Mouse (Mus musculus) layer of hippocampus, adult 18-20 months (tissue): ENCODE data around the gene Sema4f. TPM values are rescaled to one million over a fixed set of nuclear protein-coding genes. Genes with fewer than 3 reads are reported as not detected.
A peak's percentile ranks its signal among the peaks of the same experiment; 100 is the strongest.

Experiments
- DNase-seq, 2 experiments: peaks; one replicate each; pipeline ENCODE4 v3.0.0; 2022; ENCODE audit warnings: low spot score in 2 of 2
- long read RNA-seq: library from polyadenylated mRNA; stranded (forward); transcript quantifications from one replicate; pipeline ENCODE4 v2.0.0, GENCODE M21; 2021
- total RNA-seq, 2 experiments: library from RNA; stranded (reverse); gene quantifications; 2 replicates each; pipeline ENCODE4 v1.2.3; 2021

The Sema4f gene
- 10 to 100 TPM; 40.1 to 40.8 TPM for total RNA-seq
- long read RNA-seq, full-length matches to known transcripts: 74 of 96 reads
- long read RNA-seq, partial matches to known transcripts: 4 of 96 reads
- long read RNA-seq, other reads (novel, unspliced or antisense): 18 of 96 reads

GRCm38 (mm10) chr6:82939167-82939912, at the start of gene Sema4f:
Gene Sema4f, minus strand, starts transcription at chr6:82939769.
- DNase-seq: peak; percentile 72 to 84

- no peak for DNase-seq
These were observed 47.9 kb upstream of the Sema4f start for GRCm38 (mm10) chr6:82987411-82987971.

DNA sequence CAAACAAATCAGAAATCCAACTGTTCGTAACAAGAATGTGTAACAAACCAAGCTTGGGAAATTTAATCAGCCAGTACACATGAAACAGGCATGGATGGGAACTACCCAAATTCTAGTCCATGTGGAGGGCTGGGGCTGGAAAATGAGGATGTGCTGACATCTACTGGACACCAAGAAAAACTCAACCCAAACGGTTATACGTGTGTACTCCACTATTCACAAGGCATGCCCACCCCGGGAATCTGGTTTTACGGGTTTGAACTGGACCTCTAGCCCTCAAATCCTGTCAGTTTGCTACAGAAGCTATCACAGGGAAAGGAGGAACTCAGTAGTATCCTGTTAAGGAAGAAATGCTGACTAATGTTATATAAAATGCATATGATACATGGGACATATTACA, 31.5 kb upstream of the Sema4f start:
- peak; percentile 37 to 74 for DNase-seq

GRCm38 (mm10) chr6:82969249-82970084, 29.9 kb upstream of the Sema4f start:
- DNase-seq: no peak

DNA sequence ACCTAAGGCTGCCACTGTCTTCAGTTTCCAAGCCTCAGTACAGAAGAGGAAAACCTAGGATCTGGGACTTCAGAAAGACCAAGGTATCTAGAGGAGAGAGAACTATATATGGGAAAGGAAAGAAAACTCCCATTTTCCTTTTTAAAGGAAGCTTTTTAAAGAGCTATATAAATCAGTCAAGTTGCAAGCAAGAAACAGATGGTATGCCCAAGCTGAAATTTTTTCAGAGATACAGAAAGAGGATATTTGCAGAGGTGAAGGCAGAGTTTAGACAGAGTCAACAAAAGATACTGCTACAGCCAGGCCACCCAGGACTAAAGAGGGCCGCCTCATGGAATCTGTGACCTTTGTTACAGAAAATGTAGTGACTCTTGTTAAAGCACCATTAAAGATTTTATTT, 22.1 kb upstream of the Sema4f start:
- DNase-seq: no peak

DNA sequence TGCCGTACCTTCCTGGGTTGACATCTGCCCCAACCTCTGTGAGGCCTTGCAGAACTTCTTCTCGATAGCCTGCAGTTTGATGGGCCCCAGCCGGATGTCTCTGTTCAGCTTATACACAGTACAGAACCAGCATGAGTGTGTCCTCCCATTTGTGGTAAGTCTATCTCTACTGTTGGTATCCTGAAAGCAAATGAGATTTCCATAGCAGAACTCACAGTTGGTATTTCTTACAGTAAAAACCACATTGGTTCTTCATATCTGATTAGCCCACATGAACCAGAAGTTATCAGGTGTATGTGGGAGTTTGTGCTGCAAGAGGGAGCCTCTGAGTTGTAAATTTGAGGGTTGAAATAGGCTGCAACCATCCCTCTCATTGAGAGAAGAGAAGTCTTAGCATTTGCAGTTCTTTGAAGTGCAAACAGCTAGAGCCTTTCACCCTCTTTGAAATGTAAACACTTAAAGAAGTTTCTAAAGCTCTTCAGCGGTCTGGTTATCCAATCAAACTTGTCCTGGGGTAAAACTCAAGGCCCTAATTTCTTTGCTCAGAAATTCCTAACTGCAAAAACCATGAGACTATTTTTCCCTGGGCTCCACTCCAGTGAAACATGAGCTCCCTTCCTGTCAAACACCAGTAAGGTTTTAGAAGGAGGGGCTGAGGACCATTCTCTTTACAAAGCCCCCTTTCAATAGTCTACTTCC, 17.1 kb upstream of the Sema4f start:
- no peak for DNase-seq

- no peak for DNase-seq
These were observed 7.1 kb upstream of the Sema4f start, which contains the start of gene M1ap for GRCm38 (mm10) chr6:82946651-82947050. Gene M1ap, plus strand, starts transcription at chr6:82946902.

GRCm38 (mm10) chr6:82945750-82946149, 6.2 kb upstream of the Sema4f start:
- no peak for DNase-seq

GRCm38 (mm10) chr6:82940765-82941164, 1.2 kb upstream of the Sema4f start:
- DNase-seq: no peak

DNA sequence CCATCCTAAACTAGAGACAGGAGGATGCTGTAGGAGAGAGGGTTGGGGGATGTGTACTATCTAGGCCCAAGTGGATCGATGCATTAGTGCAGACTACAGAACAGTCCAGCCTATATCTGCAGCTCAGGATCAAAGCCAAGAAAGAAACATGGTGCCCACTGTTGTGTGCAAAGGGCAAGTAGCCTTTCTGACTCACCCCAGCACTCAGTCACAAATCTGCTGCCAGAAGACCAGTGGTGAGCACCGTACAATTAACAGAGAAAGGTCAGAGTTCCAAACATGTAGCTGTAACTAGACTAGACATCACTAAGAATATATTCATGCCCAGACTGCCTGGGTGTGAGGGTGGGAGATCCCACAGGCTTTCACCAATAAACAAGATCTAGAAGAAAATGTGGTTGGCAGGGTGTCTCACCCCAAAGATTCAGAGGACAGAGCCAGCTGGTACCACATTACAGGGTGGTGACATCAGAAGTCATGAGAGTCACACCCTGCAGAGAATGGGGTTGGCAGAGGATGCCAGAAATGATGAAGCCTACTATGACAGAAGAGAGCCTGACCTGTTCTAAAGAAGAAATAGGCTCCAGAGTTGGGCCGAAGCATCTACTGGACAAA, 4.8 kb downstream of the Sema4f start:
- DNase-seq: no peak

DNA sequence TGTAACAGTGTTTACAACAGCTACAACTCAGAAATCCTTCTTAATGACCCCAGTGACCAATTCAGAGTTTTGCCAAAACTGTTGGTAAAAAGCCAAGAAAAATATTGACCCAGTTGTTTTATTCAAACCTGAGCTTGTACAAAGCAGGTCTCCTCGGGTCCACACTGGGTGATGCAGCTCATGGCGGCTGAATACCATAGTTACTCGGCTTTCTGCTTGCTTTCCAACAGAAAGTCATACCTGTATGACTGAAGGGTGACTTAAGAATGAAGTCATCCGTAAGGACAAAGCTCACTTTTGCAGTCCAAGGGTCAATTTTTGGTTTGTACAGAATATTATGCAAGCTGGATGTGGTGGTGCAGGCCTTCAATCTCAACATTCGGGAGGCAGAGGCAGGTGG, 12.0 kb downstream of the Sema4f start:
- DNase-seq: no peak

DNA sequence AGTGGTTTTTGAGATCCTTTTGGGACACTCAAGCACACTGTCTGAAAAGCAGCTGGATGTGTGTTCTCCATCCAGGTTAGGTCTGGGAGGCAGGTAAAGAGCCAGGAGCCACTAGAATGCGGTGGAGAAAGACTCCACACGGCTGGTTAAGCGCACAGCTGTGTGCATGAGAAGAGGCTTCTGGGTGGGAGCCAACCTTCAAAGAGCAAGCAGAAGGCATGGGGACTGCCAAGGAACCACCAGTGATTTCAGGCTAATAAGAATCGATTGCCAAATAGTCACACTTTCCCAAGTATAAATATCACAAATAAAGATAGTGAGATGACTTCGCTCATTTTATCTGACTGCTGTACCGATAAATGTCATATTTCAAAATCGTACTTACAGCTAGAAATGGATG, 13.0 kb downstream of the Sema4f start:
- DNase-seq: peak in 1 of 2 experiments; percentile 55

DNA sequence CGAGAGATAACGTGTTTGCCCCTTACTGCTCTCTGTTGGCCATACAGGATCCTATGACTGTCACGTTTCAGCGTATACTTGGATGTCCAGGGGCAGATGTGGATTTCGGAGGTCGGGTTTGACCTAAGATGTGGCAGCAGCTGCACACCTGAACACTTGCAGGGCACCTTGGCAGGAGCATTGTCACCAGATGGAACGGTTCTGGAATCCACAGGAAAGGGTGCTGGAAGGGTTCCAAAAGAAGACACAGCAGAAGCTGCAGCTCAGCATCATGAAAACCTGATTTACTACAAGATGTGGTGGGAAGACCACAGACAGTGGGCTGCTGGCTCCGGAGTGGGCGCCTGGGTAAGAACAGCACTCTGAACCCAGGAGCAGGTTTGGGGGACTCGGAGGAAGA, 13.5 kb downstream of the Sema4f start:
- DNase-seq: no peak

DNA sequence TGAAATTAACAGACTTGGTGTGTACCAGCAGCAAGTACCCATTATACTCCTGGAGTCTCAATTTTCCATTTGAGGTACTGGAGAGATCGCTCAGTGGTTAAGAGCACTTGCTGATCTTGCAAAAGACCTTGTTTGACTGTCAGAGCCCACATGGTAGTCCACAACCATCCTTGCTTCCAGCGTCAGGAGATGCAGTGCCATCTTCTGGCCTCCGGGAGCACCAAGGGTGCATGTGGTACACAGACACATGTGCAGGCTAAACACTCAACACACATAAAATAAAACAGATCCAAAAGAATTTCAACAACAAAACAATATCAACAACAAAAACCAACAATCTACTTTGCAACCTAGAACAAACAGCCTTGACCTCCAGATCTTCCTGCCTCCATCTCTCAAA, 14.6 kb downstream of the Sema4f start:
- no peak for DNase-seq

DNA sequence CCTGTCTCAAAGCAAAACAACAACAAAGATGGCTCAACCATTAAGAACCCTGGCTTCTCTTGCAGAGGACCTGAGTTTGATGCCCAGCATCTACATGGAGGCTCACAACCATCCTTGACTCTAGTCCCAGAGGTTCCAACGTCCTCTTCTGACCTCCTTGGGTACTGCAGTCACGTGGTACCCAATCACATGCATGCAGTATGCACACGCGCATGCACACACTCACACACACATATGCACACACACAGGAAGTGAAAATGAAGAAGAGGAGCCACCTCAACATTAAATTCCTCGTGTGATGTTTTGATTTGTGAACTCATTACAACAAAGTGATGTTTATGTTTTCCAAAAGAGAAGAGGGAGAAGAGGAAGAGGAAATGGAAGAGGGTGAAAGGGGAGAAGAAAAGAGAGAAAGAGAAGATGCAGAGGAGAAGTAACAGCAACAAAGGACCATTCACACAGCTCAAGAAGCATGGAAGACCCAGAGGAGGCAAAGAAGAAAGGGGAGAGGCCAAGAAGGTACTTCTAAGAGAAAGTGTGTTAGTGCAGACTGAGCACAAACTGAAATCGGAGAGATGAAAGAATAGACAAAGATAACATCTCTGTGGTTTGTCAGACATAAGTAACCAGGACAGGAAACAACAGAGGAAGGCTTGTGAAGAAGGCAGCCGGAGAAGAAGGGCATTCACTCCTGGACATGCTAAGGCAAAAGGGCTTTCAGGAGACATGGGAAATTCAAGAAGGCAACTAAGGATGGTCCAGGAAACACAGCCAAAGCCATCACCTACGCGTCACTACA, 17.9 kb downstream of the Sema4f start:
- no peak for DNase-seq

DNA sequence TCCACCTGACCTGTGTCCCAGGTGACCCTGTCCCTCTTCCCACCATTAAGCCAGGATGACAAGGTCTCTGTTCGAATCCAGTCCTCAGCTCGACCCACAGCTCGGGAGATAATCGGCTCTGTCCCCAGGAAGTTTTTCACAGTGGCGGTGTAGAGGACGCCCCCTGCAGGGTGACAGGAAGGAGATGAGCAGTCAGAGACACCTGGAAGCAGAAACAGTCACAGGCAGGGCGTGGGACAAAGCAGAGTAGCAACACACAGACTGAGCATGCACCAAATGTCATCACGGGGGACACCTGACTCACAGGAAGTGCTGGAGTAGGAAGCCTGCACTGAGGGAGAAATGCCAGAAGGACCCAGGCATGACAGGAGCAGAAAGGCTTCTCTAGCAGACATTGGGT, 20.0 kb downstream of the Sema4f start:
- DNase-seq: no peak

DNA sequence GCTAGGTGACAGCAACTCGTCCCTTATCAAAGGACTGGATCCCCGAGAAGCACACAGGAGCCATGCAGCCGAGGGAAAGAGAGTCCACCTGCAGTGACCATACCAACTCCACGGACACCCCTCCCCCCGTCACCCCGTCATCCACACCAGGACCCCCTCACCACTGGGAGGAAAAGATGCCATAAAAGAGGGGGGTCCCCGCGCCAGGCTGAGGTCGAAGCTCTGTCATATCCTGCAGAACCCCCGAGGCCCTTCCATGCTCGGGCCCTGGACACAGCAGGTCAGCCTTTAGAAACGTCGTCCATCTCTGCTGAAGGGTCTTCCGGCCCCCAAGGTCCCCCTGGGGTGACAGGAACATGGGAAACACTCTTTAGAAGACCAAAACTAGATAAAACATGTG, 21.2 kb downstream of the Sema4f start:
- no peak for DNase-seq

DNA sequence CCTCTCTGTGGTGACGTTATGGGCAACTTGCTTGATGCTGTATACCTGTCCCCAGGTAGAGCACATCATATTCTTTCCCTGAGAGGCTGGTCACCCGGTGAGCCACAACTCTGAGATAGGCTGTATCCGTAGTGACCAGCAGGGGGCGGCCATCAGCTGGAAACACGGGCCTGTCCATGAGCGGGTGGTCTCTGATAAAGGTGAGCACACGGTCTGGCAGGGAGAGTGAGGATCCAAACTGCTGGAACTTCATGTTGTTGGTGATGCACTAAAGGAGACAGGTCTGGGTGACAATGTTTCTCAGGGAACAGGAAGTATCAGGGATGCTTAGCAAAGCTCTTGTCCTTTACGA, 21.8 kb downstream of the Sema4f start:
- DNase-seq: peak; percentile 23 to 60

GRCm38 (mm10) chr6:82917076-82917777, 22.3 kb downstream of the Sema4f start:
- DNase-seq: peak; percentile 86 to 93
